Mouse (Mus musculus) embryonic facial prominence, embryonic 15.5 days (tissue): Measurements from ENCODE around the gene Ddx31. TPM values are rescaled to one million over a fixed set of nuclear protein-coding genes. Genes with fewer than 3 reads are reported as not detected.

Experiments
- ATAC-seq: fragments of 200-750 bp; cut with Nextera tagmentation; 2 replicates; pipeline ENCODE4 v1.8.0; 2017; ENCODE audit warnings: low read depth, moderate TSS enrichment; ENCODE audit not compliant: insufficient number of reproducible peaks, low FRiP score, low TSS enrichment
- H3K27ac ChIP-seq: fragments of 300-500 bp; sonication (generic); replicated peaks from 2 replicates; pipeline ENCODE4 v1.5.1; 2015; ENCODE audit warnings: mild to moderate bottlenecking, inconsistent platforms
- H3K27me3 ChIP-seq: fragments of 300-500 bp; sonication (generic); 2 replicates; pipeline ENCODE4 v1.6.1; 2015; ENCODE audit warnings: inconsistent platforms
- H3K36me3 ChIP-seq: fragments of 300-500 bp; sonication (generic); 2 replicates; pipeline ENCODE4 v1.6.1; 2015; ENCODE audit warnings: mild to moderate bottlenecking, inconsistent platforms
- H3K4me1 ChIP-seq: fragments of 300-500 bp; sonication (generic); 2 replicates; pipeline ENCODE4 v1.6.1; 2015; ENCODE audit warnings: inconsistent platforms
- H3K4me2 ChIP-seq: fragments of 300-500 bp; sonication (generic); replicated peaks from 2 replicates; pipeline ENCODE4 v1.6.1; 2015; ENCODE audit warnings: mild to moderate bottlenecking, inconsistent platforms
- H3K4me3 ChIP-seq: fragments of 300-500 bp; sonication (generic); replicated peaks from 2 replicates; pipeline ENCODE4 v1.5.1; 2015; ENCODE audit warnings: mild to moderate bottlenecking, inconsistent platforms
- H3K9ac ChIP-seq: fragments of 300-500 bp; sonication (generic); 2 replicates; pipeline ENCODE4 v1.6.1; 2015; ENCODE audit warnings: inconsistent platforms
- H3K9me3 ChIP-seq: fragments of 300-500 bp; sonication (generic); replicated peaks from 2 replicates; pipeline ENCODE4 v1.6.1; 2016; ENCODE audit warnings: inconsistent platforms
- WGBS: fragments of 180-500 bp; shearing (Covaris S2); methylation state at CpG from one replicate; pipeline ENCODE4 v1.1.7; 2015; 5-methylcytosine and 5-hydroxymethylcytosine counted together
- polyA plus RNA-seq: library from polyadenylated mRNA; unstranded; fragments of >200 nt; fragmentation: Nextera tagmentation; extraction: Ambion mirVana; gene quantifications from 2 replicates; pipeline ENCODE4 v1.2.1, GENCODE M21; 2015

Gene Ddx31
- polyA plus RNA-seq, 1 experiment from 2014 or later, result 13.7 TPM

- WGBS, result 73% methylated on average over 7 of the region's 7 CpGs
- no peaks in the 10 kb centered on the region for H3K9me3 ChIP-seq
- no peaks in the 10 kb centered on the region for H3K4me1 ChIP-seq
- no peak overlapping the region for H3K4me2 ChIP-seq
- no peak for ATAC-seq
- no peak overlapping the region for H3K4me3 ChIP-seq
- H3K27ac ChIP-seq, result no peak overlapping the region
- H3K9ac ChIP-seq, result no peak overlapping the region
- H3K36me3 ChIP-seq, result peaks cover 42% of the 10 kb centered on the region
- no peaks in the 10 kb centered on the region for H3K27me3 ChIP-seq
Observed at GRCm38 (mm10) chr2:28867495-28867894, 27.3 kb downstream of the Ddx31 start.

DNA sequence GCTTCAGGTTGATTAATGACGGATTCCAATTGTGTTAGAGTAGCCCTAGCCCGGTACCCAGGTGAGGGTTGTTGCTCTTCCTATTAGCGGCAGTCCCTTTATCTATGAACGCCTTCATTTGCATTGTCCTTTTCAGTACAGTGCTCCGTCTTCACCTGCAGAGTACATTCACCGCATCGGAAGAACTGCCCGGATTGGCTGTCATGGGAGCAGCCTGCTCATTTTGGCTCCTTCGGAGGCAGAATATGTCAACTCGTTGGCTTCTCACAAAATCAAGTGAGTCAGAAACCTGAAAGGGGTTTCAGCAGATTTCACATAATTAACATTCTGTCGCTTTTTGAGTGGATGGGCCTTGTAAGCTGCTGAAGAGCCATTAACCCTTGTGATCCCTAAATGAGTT lies 35.3 kb downstream of the Ddx31 start:
- H3K36me3 ChIP-seq, result peaks cover 46% of the 10 kb centered on the region
- no peak for ATAC-seq
- 89% methylated on average over 11 of the region's 11 CpGs for WGBS

DNA sequence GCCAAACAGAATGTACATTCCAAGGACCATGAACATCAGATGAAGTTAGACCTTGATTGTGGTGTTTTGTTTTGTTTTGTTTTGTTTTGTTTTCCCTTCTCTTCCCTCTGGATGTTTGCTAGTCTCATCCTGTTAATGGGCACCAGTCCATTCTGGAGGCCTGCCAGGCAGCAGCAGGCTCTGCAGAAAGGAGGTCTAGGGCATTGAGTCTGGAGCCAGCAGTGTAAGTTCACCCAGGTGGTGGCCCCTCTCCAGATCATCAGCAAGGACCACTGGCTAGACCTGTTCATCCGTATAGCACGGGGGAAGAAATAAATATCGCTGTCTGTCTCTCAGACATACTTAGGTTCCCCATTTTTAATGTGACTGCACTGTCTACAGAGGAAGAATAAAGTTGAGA lies 41.1 kb downstream of the Ddx31 start:
- Histone ChIP-seq H3K4me2 (no peak overlapping the region), H3K27ac (no peak overlapping the region), H3K36me3 (peaks cover 47% of the 10 kb centered on the region), H3K4me1 (no peaks in the 10 kb centered on the region), H3K27me3 (no peaks in the 10 kb centered on the region), H3K9me3 (no peaks in the 10 kb centered on the region), H3K9ac (no peak overlapping the region), H3K4me3 (no peak overlapping the region)
- 83% methylated on average over 3 of the region's 3 CpGs for WGBS
- no peak for ATAC-seq

More for the DNA sequence above, 35.3 kb downstream of the Ddx31 start:
- no peaks in the 10 kb centered on the region for H3K27me3 ChIP-seq
- no peaks in the 10 kb centered on the region for H3K9me3 ChIP-seq
- H3K9ac ChIP-seq, result no peak overlapping the region
- no peak overlapping the region for H3K4me3 ChIP-seq
- no peaks in the 10 kb centered on the region for H3K4me1 ChIP-seq
- H3K4me2 ChIP-seq, result no peak overlapping the region
- H3K27ac ChIP-seq, result no peak overlapping the region

DNA sequence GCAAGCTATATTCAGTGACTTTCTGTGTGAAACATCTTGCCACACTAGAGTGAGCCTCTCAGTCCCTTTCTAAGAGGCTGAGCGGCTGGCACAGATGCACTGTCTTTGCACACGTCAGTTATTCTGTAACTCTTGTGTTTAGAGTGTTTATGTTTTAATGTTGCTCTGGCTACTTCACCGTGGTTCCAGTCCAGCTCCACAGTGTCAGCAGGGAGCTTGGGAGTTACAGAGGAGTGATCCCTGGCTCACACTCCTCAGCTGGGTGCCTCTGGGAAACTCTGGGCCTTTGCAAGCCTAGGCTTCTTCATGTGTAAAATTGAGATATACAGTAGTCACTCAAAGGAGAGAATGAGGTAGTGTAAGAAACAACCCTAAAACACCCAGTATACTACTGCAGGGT lies 41.8 kb downstream of the Ddx31 start:
- no peak for ATAC-seq
- 84% methylated on average over 3 of the region's 3 CpGs for WGBS
- H3K27me3 ChIP-seq, result no peaks in the 10 kb centered on the region
- peaks cover 45% of the 10 kb centered on the region for H3K36me3 ChIP-seq
- no peak overlapping the region for H3K27ac ChIP-seq
- no peak overlapping the region for H3K9ac ChIP-seq
- H3K9me3 ChIP-seq, result no peaks in the 10 kb centered on the region
- H3K4me1 ChIP-seq, result no peaks in the 10 kb centered on the region
- H3K4me3 ChIP-seq, result no peak overlapping the region
- H3K4me2 ChIP-seq, result no peak overlapping the region

DNA sequence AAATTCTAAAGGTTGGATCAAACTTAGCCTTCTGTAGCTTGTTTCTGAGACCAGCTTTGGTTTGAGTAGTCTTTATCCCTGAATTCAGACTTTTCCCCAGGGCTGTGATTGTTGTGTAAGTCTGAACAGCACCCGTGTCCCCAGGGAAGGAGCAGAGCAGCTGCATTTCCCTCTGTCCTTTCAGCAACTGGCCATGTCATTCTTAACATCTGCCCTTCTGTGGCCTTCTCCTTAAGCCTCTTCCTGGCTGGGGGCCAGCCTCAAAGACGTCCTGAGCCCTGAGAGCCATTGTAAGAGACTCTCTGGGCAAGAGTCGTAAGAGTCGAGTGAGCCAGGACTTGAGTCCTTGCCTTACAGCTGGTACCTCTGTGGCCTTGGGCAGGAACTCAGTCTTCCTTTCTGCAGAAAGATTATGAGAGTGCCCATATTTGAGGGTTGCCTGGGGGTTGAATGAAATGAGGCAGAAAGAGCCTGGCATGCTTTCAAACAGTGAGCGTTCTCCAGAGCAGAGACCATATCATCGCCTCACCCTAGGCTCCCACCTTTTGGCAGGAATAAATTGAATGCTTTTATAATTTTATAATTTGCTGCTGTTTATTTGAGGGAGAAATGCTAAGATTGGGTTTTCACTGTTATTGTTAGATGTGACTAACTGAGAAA lies 42.8 kb downstream of the Ddx31 start:
- peaks cover 46% of the 10 kb centered on the region for H3K36me3 ChIP-seq
- no peak overlapping the region for H3K4me2 ChIP-seq
- H3K4me3 ChIP-seq, result no peak overlapping the region
- no peaks in the 10 kb centered on the region for H3K4me1 ChIP-seq
- no peak overlapping the region for H3K27ac ChIP-seq
- 74% methylated on average over 6 of the region's 6 CpGs for WGBS
- no peak overlapping the region for H3K9ac ChIP-seq
- ATAC-seq, result no peak
- H3K9me3 ChIP-seq, result no peaks in the 10 kb centered on the region
- no peaks in the 10 kb centered on the region for H3K27me3 ChIP-seq

DNA sequence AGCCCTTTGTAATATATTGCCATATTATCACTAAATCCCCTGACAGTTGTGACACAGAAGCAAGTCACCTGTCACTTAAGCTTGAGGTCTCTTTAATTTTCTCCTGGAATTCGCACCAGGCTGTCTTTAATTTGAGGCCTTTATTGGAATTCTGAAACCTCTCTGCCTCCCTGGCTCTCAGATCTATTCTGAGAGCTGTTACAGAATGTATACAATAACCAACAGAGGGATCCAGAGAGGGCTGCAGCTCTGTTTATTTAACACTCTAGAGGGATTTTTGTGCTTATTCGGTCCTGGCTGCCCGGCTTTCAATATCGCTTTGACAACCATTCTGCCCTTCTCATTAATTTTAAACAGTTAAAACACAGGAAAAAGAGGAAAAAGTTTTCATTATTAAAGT lies 44.7 kb downstream of the Ddx31 start:
- peaks cover 62% of the 10 kb centered on the region for H3K36me3 ChIP-seq
- no peak overlapping the region for H3K4me2 ChIP-seq
- H3K4me3 ChIP-seq, result no peak overlapping the region
- 82% methylated on average over 4 of the region's 4 CpGs for WGBS
- H3K27ac ChIP-seq, result no peak overlapping the region
- no peak overlapping the region for H3K9ac ChIP-seq
- ATAC-seq, result no peak
- no peaks in the 10 kb centered on the region for H3K4me1 ChIP-seq
- H3K9me3 ChIP-seq, result no peaks in the 10 kb centered on the region
- no peaks in the 10 kb centered on the region for H3K27me3 ChIP-seq

DNA sequence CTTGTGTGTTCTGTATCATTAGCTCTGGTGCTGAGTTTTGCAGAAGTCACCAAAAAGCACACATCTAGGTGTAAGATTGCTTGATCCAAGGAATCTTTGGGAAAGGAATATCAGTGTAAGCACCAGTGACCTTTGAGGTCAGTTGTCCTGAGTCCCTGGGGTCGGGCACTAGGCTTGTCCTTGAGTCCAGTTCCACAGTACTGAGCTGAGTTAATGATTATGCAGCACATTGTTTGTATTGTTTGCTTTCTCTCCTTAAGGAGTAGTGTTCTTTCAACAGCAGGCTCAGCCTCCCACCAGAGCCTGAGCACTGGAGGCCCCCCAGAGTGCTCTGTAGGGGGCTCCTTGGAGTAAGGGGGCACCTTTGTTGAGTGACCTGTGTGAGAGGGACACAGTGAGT lies 52.6 kb downstream of the Ddx31 start:
- Histone ChIP-seq H3K9me3 (no peaks in the 10 kb centered on the region), H3K4me1 (no peaks in the 10 kb centered on the region), H3K9ac (no peak overlapping the region), H3K36me3 (peaks cover 69% of the 10 kb centered on the region), H3K27ac (no peak overlapping the region), H3K4me2 (no peak overlapping the region), H3K27me3 (no peaks in the 10 kb centered on the region), H3K4me3 (no peak overlapping the region)
- WGBS, result 52% methylated on average over 1 of the region's 1 CpGs
- ATAC-seq, result no peak

GRCm38 (mm10) chr2:28893526-28893925 lies 53.3 kb downstream of the Ddx31 start:
- H3K4me1 ChIP-seq, result no peaks in the 10 kb centered on the region
- no peak overlapping the region for H3K27ac ChIP-seq
- no peak overlapping the region for H3K4me2 ChIP-seq
- ATAC-seq, result no peak
- H3K9ac ChIP-seq, result no peak overlapping the region
- 71% methylated on average over 6 of the region's 6 CpGs for WGBS
- H3K4me3 ChIP-seq, result no peak overlapping the region
- H3K27me3 ChIP-seq, result no peaks in the 10 kb centered on the region
- peaks cover 62% of the 10 kb centered on the region for H3K36me3 ChIP-seq
- H3K9me3 ChIP-seq, result no peaks in the 10 kb centered on the region

DNA sequence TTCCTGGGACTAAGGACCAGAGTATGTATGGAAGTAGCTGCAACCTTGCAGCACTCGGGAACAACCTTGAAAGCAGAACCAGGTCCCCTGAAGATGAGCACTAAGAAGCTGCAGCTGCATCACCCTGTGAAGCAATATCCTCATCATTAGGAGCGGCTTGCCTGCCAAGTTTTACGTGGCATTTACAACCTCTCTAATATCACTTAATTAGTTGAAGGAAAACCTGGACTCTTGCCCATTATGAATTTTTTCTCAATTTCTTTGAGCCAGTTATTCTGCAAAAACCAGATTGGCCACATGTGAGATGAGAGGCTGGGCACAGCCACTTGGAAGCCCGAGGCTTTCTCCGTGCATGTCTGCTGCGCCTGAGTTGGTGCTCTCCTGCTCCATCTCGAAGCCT lies 55.7 kb downstream of the Ddx31 start:
- Histone ChIP-seq H3K9ac (no peak overlapping the region), H3K4me3 (no peak overlapping the region), H3K9me3 (no peaks in the 10 kb centered on the region), H3K36me3 (peaks cover 61% of the 10 kb centered on the region), H3K4me2 (no peak overlapping the region), H3K27me3 (no peaks in the 10 kb centered on the region), H3K27ac (no peak overlapping the region), H3K4me1 (no peaks in the 10 kb centered on the region)
- WGBS, result 73% methylated on average over 7 of the region's 7 CpGs
- no peak for ATAC-seq

- Histone ChIP-seq H3K27me3 (no peaks in the 10 kb centered on the region), H3K36me3 (peaks cover 58% of the 10 kb centered on the region), H3K4me3 (no peak overlapping the region), H3K4me1 (no peaks in the 10 kb centered on the region), H3K9ac (no peak overlapping the region), H3K9me3 (no peaks in the 10 kb centered on the region), H3K27ac (no peak overlapping the region), H3K4me2 (no peak overlapping the region)
- 84% methylated on average over 4 of the region's 4 CpGs for WGBS
- no peak for ATAC-seq
Observed at GRCm38 (mm10) chr2:28897340-28897899, 57.2 kb downstream of the Ddx31 start.

- Histone ChIP-seq H3K27ac (no peak overlapping the region), H3K27me3 (peaks cover 14% of the 10 kb centered on the region), H3K4me1 (no peaks in the 10 kb centered on the region), H3K36me3 (peaks cover 32% of the 10 kb centered on the region; the same call in 1 of the 2 replicates), H3K9me3 (no peaks in the 10 kb centered on the region), H3K4me2 (no peak overlapping the region), H3K9ac (no peak overlapping the region), H3K4me3 (no peak overlapping the region)
- no peak for ATAC-seq
- 85% methylated on average over 8 of the region's 8 CpGs for WGBS
Observed at GRCm38 (mm10) chr2:28902291-28902690, 62.1 kb downstream of the Ddx31 start.

DNA sequence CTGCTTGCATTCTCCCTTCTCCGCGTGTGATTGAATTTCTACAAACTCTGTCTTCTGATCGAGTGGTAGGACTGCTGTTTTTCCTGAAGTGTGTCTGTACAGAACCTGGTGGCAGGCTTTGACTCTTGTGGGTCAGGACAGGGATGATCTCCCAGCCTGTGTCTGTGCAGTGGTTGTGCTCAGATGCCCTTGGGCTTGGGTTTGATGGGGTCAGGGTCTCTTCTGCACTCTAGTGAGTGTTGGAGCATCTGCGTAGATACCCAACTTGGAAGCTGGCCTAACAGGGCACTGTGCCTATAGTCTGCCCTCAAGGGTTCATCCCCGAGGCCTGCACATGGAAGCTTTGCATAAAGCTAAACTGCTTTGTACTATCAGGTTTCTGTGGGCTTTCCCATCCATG lies 63.7 kb downstream of the Ddx31 start:
- H3K27ac ChIP-seq, result no peak overlapping the region
- whole genome bisulfite sequencing, result 78% methylated on average over 5 of the region's 5 CpGs
- no peak for ATAC-seq
- peaks cover 30% of the 10 kb centered on the region for H3K27me3 ChIP-seq
- H3K9ac ChIP-seq, result no peak overlapping the region
- H3K4me1 ChIP-seq, result peaks cover 10% of the 10 kb centered on the region
- H3K9me3 ChIP-seq, result no peaks in the 10 kb centered on the region
- no peak overlapping the region for H3K4me2 ChIP-seq
- H3K36me3 ChIP-seq, result peaks cover 28% of the 10 kb centered on the region; the same call in 1 of the 2 replicates
- H3K4me3 ChIP-seq, result no peak overlapping the region
